Mouse (Mus musculus) megakaryocyte, embryonic 14.5 days (primary cell): ENCODE data around the gene Sipa1l2.

Source experiments
- FLI1 ChIP-seq: IDR thresholded peaks from 2 replicates; pipeline ENCODE4 v1.6.1; 2012; ENCODE audit warnings: low read length, inconsistent platforms, mixed read lengths
- GATA1 ChIP-seq: IDR thresholded peaks from 3 replicates; pipeline ENCODE4 v1.6.1; 2012; ENCODE audit warnings: mixed read lengths, low read length, inconsistent platforms, borderline replicate concordance

DNA sequence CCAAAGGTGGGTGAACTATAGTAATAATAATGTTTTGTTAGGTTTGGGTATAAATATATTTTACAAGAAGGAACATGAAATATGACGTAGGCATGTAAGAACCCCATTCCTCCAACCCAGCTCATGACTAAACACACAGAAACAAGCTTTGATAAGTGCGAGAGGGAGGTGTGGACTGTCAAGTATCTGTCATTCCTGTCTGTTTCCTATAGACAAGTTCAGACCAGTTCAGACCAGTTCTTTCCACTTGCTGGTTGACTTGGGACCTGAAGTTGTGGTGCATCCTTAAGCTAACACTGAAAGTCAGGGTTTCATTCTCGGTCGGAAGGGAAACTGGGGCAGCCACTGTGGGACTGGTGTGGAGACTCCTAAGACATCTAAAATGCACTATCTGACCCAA lies 197.0 kb downstream of the Sipa1l2 start:
- TF ChIP-seq GATA1 (no peak), FLI1 (no peak)
